Mouse (Mus musculus): ENCODE results near the gene Pank4. TPM values are rescaled to one million over a fixed set of nuclear protein-coding genes. Genes with fewer than 3 reads are reported as not detected.

Gene Pank4
- total and polyA plus RNA-seq, 3 experiments, result 22.4 to 34.7 (median 27.6) TPM

DNA sequence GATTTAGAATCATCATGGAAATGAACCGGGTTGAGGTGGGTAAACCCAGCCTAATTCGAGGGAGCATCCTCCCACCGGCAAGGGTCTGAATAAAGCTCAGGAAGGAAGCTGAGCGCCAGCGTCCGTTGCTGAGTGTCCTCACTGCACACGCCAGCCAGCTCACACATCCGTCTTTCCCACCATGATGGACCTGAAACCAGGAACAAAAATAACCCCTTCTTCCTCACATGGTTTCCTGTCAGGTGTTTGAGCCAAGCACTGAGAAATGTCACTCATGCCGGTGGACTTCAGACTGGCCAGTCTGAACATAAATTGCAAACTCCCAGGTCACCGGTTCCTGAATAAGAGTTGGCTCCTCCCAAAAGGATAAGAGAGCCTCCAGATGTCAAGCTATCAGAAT is 48.6 kb upstream of the Pank4 start:
- peak overlapping the region; percentile 94 for H3K27ac ChIP-seq (ENCODE audit: insufficient read depth, low read depth)
- in situ Hi-C loops (cut with MboI; ENCODE audit: low pct_ligation_motif_present, low pct_unique_long_range_greater_than_20kb, low sequenced_read_pairs) (no loop called here), dilution Hi-C loops (cut with MboI; ENCODE audit: extremely low pct_ligation_motif_present, extremely low pct_unique_long_range_greater_than_20kb, low sequenced_read_pairs) (no loop called here)
- H3K27me3 ChIP-seq (replicated peaks), result no peaks in the 10 kb centered on the region
- no peaks in the 10 kb centered on the region for H3K79me2 ChIP-seq (replicated peaks; ENCODE audit: control insufficient read depth, extremely low read depth, insufficient read depth, poor library complexity, severe bottlenecking)
- peak overlapping the region; percentile 74; the same call in 1 of the 2 replicates for H3K4me2 ChIP-seq (ENCODE audit: insufficient read depth, low read depth, poor library complexity, severe bottlenecking)
- TF ChIP-seq MAX (IDR thresholded peaks at IDR 0.05; ENCODE audit: low read length), result no peak
- TF ChIP-seq NELFE (IDR thresholded peaks at IDR 0.05; ENCODE audit: low read depth, low read length), result no peak
- no peak for TF ChIP-seq SMC3 (IDR thresholded peaks at IDR 0.05; ENCODE audit: low read depth, low read length)
- no peak for TF ChIP-seq TBP (conservative IDR thresholded peaks at IDR 0.05; ENCODE audit: low read depth, low read length)
- TF ChIP-seq KAT2A (IDR thresholded peaks at IDR 0.05; ENCODE audit: insufficient replicate concordance, low read length), result no peak
- peak; percentile 40; the same call in 1 of the 2 replicates for TF ChIP-seq BHLHE40 (IDR thresholded peaks at IDR 0.05; ENCODE audit: low read depth, low read length)
- TF ChIP-seq ETS1 (conservative IDR thresholded peaks at IDR 0.05; ENCODE audit: low read depth, low read length), result peak; percentile 65
- no peak for TF ChIP-seq CHD1 (IDR thresholded peaks at IDR 0.05; ENCODE audit: low read depth, low read length)
- TF ChIP-seq TCF12 (IDR thresholded peaks at IDR 0.05; ENCODE audit: low read depth, low read length), result peak; percentile 36; the same call in 1 of the 2 replicates
- TF ChIP-seq E2F4 (IDR thresholded peaks at IDR 0.05; ENCODE audit: insufficient replicate concordance, low read depth, low read length), result no peak
- no peak for TF ChIP-seq ZC3H11A (IDR thresholded peaks at IDR 0.05; ENCODE audit: low read depth, low read length)
- TF ChIP-seq GABPA (IDR thresholded peaks at IDR 0.05; ENCODE audit: insufficient replicate concordance, low read depth, low read length), result no peak
- TF ChIP-seq PAX5 (IDR thresholded peaks at IDR 0.05; ENCODE audit: low read length), result no peak
- TF ChIP-seq MEF2A (IDR thresholded peaks at IDR 0.05; ENCODE audit: borderline replicate concordance, low read depth, low read length), result peak; percentile 77; the same call in 1 of the 2 replicates
- no peak for TF ChIP-seq USF2 (conservative IDR thresholded peaks at IDR 0.05; ENCODE audit: low read depth, low read length)
- DNase-seq (ENCODE audit: extremely low read depth), result no peak
- peak overlapping the region in 1 of 3 experiments; percentile 14 for H3K4me3 ChIP-seq (replicated peaks in 1 of 3; ENCODE audit: low read depth in 2 of 3, low read length in 2 of 3, poor library complexity in 1 of 3)
- H3K9ac ChIP-seq (ENCODE audit: insufficient read depth, low read depth), result no peak overlapping the region; the same call in 1 of the 2 replicates
- peaks cover 24 to 31% of the 10 kb centered on the region in 2 experiments for H3K36me3 ChIP-seq (replicated peaks in 1 of 2; ENCODE audit: control insufficient read depth in 1 of 2, insufficient read depth in 1 of 2, low read length in 1 of 2)
- peaks cover 14% of the 10 kb centered on the region for H3K9me3 ChIP-seq (replicated peaks; ENCODE audit: low read length)
- H3K4me1 ChIP-seq (ENCODE audit: control insufficient read depth in 1 of 2, insufficient read depth in 2 of 2), result peaks cover 50 to 64% of the 10 kb centered on the region in 2 experiments

DNA sequence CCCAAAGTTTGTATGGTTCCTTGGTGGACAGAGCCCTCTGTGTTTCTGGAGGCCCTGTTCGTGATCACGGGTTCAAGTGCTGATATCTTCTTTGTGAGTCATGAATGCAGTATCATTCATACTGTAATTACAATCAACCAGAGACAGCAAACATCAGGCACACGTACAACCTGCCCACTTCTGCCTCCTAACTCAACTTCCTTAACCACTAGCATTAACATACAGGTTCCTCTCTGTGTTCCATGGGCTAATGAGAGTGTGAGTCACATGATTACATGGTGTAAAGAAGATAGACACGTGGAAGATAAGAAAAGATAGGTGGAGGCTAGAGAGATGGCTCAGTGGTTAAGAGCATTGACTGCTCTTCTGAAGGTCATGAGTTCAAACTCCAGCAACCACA is 47.3 kb upstream of the Pank4 start:
- Histone ChIP-seq H3K79me2 (replicated peaks; ENCODE audit: control insufficient read depth, extremely low read depth, insufficient read depth, poor library complexity, severe bottlenecking) (no peaks in the 10 kb centered on the region), H3K27ac (ENCODE audit: insufficient read depth, low read depth) (peak overlapping the region; percentile 63), H3K9ac (ENCODE audit: insufficient read depth, low read depth) (no peak overlapping the region), H3K4me2 (ENCODE audit: insufficient read depth, low read depth, poor library complexity, severe bottlenecking) (no peak overlapping the region), H3K4me1 (ENCODE audit: control insufficient read depth in 1 of 2, insufficient read depth in 2 of 2) (peaks cover 38 to 54% of the 10 kb centered on the region in 2 experiments), H3K4me3 (replicated peaks in 1 of 3; ENCODE audit: low read depth in 2 of 3, low read length in 2 of 3, poor library complexity in 1 of 3) (no peak overlapping the region), H3K9me3 (replicated peaks; ENCODE audit: low read length) (peaks cover 14% of the 10 kb centered on the region), H3K27me3 (replicated peaks) (no peaks in the 10 kb centered on the region), H3K36me3 (replicated peaks in 1 of 2; ENCODE audit: control insufficient read depth in 1 of 2, insufficient read depth in 1 of 2, low read length in 1 of 2) (peaks cover 32 to 37% of the 10 kb centered on the region in 2 experiments)
- dilution Hi-C loops (cut with MboI; ENCODE audit: extremely low pct_ligation_motif_present, extremely low pct_unique_long_range_greater_than_20kb, low sequenced_read_pairs), result no loop called here
- no peak for DNase-seq (ENCODE audit: extremely low read depth)
- in situ Hi-C loops (cut with MboI; ENCODE audit: low pct_ligation_motif_present, low pct_unique_long_range_greater_than_20kb, low sequenced_read_pairs), result no loop called here
- TF ChIP-seq GABPA (IDR thresholded peaks at IDR 0.05; ENCODE audit: insufficient replicate concordance, low read depth, low read length) (no peak), POLR2A (IDR thresholded peaks at IDR 0.05; ENCODE audit: low read depth, low read length) (no peak), CHD2 (IDR thresholded peaks at IDR 0.05; ENCODE audit: low read length) (no peak), MXI1 (IDR thresholded peaks at IDR 0.05; ENCODE audit: low read depth, low read length) (no peak), KAT2A (IDR thresholded peaks at IDR 0.05; ENCODE audit: insufficient replicate concordance, low read length) (no peak), TBP (conservative IDR thresholded peaks at IDR 0.05; ENCODE audit: low read depth, low read length) (no peak), NELFE (IDR thresholded peaks at IDR 0.05; ENCODE audit: low read depth, low read length) (no peak), MEF2A (IDR thresholded peaks at IDR 0.05; ENCODE audit: borderline replicate concordance, low read depth, low read length) (no peak), UBTF (IDR thresholded peaks at IDR 0.05; ENCODE audit: low read depth, low read length) (no peak), MAX (IDR thresholded peaks at IDR 0.05; ENCODE audit: low read length) (no peak), RCOR1 (conservative IDR thresholded peaks at IDR 0.05; ENCODE audit: low read depth, low read length) (no peak), ZKSCAN1 (IDR thresholded peaks at IDR 0.05; ENCODE audit: borderline replicate concordance, low read depth, low read length) (no peak), ZMIZ1 (IDR thresholded peaks at IDR 0.05; ENCODE audit: low read depth, low read length) (no peak), TCF12 (IDR thresholded peaks at IDR 0.05; ENCODE audit: low read depth, low read length) (no peak)
